Mouse (Mus musculus): ENCODE results near the gene Golga4.

The Golga4 gene

DNA sequence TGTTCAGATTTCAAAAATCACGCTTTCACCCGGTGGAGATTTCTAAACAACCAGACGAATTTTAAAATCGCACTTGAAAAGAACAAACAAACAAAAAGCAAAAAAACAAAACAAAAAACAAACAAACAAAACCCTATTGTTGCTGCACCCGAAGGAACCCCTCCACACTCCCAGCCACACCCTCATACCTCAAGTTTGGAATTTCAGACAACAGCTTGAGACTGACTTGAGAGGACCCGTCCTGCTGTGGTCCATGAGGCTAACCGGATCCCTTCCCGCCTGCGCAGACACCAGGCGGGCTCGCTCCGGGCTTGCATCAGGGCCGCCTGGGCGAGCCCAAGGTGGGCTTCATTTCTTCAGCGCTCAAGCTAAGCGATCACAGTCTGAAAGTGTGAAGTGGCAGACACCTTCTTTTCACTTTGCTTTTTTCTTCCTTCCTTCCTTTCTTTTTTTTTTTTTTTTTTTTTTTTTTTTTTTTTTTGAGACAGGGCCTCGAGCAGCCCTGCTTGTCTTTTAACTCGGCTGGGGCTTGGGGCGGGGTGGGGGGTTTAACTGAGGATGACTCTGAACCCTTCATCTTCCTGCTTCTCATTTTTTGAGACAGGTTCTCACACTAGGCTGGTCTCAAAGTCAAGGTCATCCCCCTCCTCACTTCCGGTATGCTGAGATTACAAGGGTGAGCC lies 17.0 kb upstream of the Golga4 start:
- DNase-seq (ENCODE audit: low spot score in 2 of 2) = no peak

DNA sequence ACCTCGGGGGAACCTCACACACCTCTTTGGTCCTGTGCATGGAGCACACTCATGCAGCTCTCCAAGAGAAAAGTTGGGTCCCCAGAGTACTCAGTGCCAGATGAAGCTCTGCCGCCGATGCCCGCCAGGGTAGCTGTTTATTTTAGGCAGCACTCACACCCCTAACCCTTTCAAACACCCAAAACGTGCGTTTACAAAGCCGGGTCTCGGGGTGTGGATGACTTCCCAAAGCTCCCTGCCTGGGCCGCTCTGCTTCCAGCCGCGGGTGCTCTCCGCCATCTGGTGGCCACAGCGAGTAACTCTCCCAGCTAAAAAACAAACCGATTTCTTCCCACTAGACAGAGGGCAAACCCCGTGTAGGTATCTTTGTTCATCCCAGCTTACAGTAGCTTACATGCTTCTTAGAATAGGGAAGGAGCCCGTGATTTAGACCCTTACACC lies 16.5 kb upstream of the Golga4 start:
- DNase-seq (ENCODE audit: low spot score in 2 of 2) = peak in 1 of 2 experiments; percentile 72

DNA sequence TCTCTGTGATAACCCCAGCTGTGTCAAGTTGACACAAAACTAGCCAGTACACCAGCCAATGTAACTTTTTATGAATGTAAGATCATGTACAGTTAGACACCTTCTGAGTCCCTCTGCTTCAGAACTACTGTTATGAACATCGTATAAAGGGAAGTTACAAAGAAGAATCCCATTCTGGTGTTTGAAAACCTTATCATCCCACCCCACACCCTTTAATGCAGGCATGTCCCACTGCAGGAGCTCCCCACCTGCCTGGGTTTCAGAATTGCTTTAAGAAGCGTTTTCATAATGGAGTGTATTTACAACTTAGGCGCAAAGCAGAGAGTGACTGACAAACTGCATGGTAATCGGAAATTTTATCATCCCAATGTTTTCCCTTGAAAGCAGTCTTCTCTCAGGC lies 14.9 kb upstream of the Golga4 start:
- DNase-seq (ENCODE audit: low spot score in 2 of 2) = no peak

DNA sequence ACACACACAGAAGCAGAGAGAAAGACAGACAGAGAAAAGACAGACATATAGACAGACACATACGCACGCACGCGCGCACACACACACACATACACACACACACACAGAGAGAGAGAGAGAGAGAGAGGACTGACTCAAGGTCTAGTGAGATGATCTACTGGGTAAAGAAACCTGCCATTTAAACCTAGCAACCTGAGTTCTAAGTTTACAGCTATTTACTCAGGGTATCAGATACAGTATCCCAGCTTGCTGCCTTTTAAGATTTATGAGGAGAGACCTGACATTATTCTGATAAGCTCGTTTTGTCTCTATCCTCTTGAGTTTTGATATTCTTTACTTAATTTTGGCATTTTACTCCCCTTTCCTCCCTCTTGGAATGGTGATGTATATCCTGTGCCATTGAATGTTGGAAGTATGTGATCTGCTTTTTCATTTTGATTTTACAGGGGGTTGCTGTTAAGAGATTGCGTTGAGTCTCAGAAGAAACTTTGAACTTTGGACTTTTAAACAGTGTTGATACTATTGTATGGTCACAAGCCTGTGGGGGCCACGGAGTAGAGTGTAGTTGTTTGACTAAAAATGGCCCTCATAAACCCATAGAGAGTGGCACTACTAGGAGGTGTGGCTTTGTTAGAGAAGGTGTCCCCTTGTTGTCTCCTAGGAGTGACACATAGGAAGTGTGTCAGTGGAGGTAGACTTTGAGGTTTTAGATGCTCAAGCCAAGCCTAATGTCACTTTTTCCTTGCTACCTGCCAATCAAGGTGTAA lies 13.0 kb upstream of the Golga4 start:
- no peak for DNase-seq (ENCODE audit: low spot score in 2 of 2)

DNA sequence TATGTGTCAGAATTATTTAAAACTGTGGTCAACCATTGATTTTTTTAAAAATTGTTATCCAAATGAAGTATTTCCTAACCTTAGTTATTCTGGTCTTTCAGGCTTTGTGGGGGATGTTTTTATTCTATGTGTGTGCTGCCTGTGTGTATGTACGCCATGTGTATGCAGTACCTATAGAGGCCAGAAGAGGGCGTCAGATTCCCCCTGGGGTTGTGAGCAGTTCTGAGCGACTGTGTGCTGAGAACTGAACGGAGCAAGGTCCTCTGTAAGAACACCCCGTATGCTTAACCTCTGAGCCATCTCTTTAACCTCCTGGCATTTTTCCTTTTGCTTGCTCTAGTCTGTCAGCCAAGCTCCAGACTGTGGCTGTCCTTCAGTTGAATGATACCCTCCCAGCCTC lies 12.0 kb upstream of the Golga4 start:
- no peak for DNase-seq (ENCODE audit: low spot score in 2 of 2)

DNA sequence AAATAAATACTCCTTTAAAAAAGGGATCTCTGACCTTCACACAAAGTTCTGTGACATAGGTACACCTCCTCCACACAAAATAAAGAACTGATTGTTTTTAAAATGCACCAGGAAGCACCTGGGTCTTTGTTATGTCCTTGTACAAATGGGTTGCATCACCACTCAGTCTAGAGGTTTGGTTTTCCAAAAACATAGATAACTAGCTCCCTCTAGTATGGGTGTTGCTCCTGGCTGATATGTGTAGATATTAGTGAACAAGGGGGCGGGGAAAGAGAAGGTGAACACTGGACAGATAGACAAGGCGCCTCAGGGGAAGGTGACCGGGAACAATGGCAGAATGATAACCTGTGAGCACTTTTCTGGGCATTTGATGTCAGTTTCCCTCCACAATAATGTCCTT lies 10.1 kb upstream of the Golga4 start:
- DNase-seq (ENCODE audit: low spot score in 2 of 2) = no peak

DNA sequence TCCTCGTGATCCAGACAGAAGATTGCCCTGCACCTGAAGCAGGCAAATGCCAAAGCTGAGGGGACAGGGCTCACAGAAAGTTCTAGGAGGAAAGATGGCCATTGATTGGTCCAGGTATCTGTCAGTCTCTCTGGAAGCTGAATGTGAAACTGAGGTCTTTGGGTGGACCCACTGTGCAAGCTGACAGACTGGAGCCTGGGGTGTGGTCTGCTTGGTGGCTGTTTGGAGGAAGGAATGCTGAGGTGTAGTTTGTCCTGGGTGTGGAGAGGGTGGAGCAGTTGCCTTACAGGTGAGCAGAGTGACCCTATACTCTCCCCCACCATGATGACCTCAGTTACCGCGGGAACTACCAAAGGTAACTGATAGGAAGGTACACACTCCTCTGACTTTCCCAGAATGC lies 9.1 kb upstream of the Golga4 start:
- DNase-seq (ENCODE audit: low spot score in 2 of 2) = no peak

DNA sequence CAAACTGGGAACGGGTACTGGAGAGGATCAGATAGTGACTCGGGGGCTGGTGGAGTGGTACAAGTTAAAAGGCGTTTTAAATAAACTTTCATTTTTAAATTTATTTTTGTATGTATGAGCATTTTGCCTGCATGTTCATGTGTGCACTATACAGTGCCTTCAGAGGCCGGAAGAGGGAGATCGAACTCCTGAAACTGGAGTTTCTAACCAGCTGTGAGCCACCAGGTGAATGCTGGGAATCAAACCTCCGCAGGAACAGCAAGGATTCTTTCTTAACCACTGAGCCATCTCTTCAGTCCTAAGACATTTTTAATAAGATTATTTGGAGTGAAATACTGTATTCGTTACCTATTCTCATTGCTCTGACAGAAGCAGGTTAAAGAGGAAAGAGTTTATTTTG lies 8.0 kb upstream of the Golga4 start:
- no peak for DNase-seq (ENCODE audit: low spot score in 2 of 2)

DNA sequence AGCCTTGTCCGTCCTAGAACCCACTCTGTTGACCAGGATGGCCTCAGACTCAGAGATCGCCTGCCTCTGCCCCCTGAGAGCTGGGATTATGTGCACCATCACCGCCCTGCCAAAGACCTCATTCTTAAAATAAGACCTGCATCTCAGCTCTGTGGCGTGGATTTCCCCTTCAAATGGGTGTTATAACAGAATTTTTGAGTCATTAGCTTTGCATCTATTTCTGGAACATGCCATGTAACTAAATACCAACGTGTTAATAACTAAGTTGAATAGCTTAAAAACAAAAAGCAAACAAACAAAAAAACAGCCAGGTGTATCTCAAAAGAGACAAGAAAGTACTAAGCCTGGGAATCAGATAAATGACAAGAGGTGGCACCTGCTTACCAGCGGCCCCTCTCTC lies 5.1 kb upstream of the Golga4 start:
- no peak for DNase-seq (ENCODE audit: low spot score in 2 of 2)

DNA sequence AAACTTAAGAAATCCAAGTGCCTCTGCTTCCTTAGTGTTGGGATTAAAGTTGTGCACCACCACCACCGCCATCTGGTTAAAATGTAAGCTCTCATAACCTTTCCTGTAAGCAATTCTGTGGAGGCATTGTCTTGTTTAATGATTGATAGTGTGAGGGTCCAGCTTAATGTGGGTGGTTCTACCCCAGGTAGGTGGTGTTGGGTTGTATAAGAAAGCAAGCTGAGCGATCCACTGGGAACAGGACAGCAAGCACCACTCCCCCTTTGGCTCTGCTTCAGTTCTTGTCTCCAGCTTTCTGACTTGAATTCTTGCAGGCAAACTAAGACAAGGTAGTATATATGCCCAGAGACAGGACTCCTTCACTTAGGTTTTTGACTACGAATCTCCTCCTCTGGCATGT lies 1.4 kb upstream of the Golga4 start:
- no peak for DNase-seq (ENCODE audit: low spot score in 2 of 2)

DNA sequence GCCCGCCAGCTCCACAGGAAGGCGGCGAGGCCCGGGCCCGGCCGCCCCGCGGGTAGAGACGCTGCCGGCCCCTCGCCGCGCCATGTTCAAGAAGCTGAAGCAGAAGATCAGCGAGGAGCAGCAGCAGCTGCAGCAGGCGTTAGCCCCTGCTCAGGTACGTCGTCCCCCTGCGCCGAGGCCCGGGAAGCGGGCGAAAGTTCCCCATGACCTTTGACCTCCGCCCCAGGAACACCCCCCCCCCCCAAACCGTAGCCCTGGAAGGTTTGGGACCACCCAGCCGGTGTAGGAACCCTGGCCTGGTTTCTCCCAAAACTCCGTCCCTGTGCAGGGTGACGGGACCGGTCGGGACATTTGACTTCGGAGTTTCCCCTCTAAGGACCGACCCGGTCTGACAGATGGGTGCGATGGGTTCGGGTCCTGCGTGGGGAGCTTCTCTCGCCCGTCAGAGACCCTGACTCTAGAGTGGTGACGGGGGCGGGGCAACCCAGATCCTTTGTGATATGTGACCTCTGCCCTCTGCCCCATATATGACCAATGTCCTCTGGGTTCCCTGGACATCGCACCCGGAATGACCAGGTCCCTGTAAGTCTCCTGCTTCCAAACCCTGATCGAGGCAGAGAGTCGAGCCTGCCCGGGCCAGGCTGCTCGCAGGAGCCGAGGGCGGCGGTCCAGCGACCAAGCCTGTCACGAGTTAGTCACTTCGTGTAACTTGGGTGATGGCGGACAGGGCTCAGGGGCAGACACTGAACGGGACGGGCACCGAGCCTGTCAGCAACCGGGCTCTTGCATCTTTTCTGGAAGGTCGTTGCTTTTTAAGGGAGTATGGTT lies 551 bp downstream of the Golga4 start:
- peak; percentile 49 to 52 for DNase-seq (ENCODE audit: low spot score in 2 of 2)

DNA sequence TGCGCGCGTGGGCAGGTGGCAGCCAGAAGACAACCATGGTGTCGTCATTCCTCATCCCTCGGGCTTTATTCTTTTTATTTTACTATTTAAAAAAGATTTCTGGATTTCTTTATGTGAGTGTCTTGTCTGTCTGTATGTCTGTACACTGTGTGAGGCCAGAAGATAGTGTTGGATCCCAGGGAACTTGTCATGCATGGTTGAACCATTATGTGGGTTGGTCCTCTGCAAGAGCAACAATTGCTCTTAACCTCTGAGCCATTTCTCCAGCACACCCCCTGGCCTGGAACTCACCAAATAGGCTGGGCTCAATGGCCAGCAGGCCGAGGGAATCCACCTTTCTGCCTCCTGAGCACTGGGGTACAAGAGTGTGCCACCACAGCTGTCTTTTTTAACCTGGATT lies 1.5 kb downstream of the Golga4 start:
- no peak for DNase-seq (ENCODE audit: low spot score in 2 of 2)

DNA sequence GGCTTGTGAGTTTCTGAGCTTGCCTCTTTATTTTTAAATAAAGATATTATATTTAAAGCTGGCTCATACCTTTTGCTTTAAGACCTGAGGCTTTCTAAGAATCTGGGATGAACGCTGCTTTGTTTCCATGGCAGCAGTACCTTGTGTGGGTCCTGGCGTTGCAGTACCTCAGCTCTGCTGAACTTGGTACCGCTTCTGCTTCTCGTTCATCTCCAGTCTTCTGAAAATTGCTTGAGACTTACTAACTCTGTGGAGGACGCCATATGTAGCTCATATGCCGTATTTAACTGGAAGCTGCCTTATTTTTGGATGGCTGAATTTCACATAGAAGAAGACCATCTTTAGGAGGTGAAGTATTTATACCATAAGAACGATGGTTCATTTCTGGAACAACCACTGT lies 2.5 kb downstream of the Golga4 start:
- no peak for DNase-seq (ENCODE audit: low spot score in 2 of 2)

DNA sequence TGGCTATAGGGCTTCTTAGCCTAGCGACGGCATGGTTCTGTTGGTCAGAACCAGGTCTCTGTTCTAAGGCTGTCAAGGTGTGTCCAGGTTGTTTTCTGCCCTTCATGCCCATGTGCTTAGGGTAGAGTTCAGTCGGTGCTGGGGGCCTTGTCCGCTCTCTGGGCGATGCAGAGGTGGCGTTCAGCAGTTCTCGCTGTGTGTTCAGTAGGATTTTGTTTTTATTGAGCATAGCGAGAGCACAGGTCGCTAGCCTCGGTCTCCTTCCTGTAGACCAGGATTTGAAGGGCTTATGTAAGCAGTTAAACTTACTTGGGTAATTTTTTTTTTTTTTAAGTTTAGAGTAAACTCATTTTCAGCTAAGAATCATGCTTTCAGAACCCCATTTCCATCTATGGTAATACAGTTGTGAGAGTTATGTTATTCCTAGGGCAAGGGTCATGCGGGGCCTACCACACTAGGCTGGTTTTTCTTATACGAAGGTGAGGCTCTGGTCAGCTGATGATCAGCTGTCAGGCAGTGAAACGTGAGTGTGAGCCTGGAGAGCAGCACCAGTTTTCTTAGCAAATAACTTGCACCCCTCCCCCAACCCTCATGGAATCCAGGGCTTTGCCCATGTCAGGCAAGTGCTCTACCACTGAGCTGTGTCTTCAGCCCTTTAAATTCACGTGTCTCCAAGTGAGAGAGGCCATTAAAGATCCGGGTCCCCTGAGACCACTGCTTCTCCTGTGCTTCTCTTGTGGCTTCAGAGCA lies 5.0 kb downstream of the Golga4 start:
- DNase-seq (ENCODE audit: low spot score in 2 of 2) = no peak

DNA sequence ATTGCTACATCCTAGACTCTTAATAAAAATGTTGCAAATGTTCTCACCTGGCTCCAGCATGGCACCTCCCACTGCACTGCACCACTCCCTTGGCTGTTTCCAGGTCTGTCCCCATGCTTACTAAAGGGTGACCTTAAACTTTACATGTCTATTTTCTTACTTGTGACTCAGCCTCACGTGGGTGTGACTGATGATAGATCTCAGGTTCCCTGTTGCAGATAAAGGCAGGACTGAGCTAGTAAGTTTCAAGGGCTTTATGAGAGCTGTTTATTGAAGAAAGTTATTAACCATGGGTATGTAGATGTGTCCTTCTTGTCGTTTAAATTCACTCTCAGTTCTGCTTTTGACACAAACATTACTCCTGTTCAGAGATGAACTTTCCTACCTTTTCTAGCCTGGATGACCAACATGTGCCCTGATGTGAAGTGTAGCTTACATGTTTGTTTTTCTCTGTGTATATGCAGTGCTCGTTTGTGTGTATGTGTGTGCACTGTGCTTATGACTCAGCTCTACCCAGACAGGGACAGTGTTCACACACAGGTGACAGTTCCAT lies 6.7 kb downstream of the Golga4 start:
- DNase-seq (ENCODE audit: low spot score in 2 of 2) = no peak

DNA sequence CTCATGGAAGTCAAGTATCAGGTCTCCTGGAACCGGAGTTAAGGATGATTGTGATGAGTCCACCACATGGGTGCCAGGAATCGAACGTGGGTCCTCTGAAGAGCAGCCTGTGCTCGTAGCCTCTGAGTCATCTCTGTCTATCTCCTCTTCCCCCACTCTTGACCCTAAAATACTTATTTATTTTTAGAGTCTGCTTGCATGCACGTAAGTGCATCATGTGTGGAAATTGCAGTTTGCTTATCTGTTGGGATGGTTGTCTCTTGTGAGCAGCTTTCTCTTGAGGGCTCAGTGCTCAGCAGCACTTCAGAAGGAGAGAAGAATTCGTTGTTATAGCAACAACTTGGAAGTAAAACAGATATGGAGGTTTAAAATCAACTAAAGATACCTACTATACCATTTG lies 9.4 kb downstream of the Golga4 start:
- DNase-seq (ENCODE audit: low spot score in 2 of 2) = no peak

DNA sequence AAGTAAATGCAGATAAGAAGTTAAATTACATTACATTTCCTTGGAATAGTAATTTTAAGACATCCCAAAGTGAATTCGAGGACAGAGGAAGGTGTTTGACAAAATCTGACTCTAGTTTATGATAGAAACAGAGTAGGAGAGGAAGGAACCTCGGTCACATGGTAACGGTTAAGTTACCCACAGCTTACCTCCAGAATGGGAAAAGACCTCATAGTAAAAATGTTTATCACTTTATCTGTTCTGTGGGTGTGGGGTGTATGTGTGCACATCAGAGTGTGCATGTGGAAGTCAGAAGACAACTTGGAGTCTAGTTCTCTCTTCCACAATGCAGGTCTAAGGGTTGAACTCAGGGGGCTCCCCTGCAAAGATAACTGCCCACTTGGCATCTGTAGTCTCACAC lies 10.1 kb downstream of the Golga4 start:
- no peak for DNase-seq (ENCODE audit: low spot score in 2 of 2)

DNA sequence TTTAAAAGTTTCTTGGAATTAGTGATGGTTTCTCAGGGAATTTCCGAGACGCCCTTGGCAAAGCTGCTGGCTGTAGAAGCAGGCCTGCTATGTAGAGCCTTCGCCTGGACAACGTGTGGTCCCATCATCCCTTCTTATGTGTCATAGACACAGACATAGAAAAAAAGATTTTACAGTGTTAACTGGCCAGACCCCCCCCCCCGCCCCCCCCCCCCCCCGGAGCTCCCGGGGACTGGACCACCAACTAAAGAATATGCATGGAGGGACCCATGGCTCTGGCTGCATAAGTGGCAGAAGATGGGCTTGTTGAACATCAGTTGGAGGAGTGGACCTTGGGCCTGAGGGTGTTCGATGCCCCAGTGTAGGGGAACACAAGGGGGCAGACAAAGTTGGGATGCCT lies 11.6 kb downstream of the Golga4 start:
- no peak for DNase-seq (ENCODE audit: low spot score in 2 of 2)

DNA sequence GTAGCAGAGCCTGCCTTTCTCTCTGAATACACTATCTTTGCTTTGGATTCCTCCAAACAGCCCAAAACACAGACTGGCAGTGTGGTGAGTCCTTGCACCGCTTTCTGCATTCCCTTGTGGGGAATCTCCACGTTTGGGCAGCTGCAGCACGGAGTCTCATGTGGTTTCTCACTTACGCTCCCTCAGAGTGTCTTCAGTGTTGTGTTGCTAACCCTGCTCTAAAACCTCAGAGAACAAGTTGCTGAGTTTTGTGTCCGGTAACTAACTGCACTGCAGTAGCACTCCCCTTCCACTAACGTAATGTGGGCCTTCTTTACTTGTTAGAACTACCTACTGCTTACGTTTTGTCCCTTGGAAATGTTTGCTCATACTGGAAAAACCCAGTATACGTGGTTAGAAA lies 13.0 kb downstream of the Golga4 start:
- no peak for DNase-seq (ENCODE audit: low spot score in 2 of 2)

DNA sequence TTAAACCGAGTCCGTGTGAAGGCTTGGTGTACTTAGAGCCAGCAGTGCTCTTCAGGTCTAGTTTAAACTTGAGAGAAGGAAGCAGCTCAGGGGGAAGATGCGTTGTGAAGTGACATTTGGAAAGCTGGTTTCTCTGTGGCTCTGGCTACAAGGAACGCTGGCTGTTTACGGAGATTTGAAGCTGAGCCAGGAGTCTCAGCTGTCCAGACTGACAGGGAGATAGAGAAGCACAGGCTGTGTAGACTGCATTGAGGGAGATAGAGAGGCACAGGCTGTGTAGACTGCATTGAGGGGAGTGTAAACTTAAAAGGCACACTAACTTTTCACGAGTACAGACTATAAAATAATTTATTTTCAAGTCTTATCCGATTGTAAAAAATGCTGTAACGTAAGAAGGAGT lies 13.9 kb downstream of the Golga4 start:
- DNase-seq (ENCODE audit: low spot score in 2 of 2) = no peak

DNA sequence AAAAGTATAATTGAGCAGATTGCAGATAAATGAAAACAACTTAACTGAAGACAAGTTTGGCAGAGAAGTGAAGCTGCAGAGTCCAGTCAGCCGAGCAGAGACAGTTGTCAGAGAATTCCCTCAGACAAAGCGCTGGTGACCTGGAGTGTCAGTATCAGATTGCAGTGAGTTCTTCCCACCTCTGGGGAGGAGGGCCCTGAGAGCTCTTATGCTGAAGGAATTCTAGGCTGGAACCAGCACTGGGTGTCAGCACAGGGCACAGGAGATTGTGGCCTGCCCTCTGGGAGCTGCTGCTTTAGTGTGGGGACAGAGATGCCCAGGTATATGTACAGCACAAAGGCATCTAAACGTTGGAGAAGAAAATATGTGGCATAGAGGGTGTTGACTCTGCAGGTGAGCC lies 14.8 kb downstream of the Golga4 start:
- DNase-seq (ENCODE audit: low spot score in 2 of 2) = no peak

DNA sequence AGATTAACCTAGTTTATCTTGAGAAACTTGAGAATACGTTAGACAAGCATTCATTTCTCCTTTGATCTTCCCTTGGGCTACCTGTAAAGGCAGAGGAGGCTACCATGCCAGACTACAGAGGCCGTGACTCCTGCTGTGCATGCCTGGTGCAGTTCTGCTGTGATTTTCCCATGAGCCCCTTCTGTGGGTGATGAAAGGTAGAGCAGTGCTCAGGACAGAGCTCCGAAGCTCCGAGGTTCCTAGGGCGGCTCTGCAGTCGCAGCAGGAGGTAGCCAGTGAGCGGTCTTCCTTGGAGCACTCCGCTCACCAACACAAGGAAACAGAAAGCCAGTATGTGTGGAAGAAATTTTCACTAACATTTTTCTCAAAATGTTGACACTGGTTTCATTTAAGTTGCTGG lies 15.6 kb downstream of the Golga4 start:
- DNase-seq (ENCODE audit: low spot score in 2 of 2) = no peak
